ENCODE assay signal across 12 mouse cellular contexts in the genomic region with DNA sequence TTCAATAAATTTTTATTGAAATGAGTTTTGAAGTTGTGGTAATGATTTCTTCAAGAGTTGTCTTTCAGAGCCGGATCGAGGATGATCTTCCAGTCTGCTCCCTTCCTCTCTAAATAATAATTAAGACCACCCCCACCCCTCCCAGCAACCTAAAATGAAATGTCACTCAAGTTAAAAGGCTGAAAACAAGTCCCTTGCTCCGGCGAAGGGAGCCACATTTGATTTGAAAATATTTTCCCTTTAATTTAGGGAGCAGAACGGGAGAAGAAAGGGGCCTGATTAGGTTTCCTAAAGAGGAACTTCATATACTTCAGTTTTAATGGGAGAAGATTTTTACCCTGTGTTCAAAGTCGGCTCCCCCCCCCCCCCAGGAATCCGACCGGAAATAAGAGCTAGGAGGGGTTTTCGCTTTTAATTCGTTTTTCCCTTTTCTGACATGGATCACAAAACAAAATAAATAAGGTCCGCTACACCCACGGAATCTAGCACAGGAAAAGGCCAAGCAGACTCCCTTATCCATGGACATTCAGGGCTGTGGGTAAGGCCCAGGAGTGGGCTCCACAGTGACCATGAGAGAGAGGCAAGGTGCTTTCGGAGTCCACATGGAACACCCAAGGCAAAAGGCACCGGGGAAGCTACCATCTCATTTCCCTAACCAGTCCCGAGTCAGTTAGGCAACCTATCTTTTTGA. TPM values are rescaled to one million over a fixed set of nuclear protein-coding genes. Genes with fewer than 3 reads are reported as not detected.
DNase-seq lines count a peak whose midpoint lies in the region; ATAC-seq lines count a peak whose summit lies in the region.
"Had no signal": no experiment of that assay in that cellular context is flagged by ENCODE, and none has a peak within 500 bp of the region (broad histone marks: within the 10 kb centered on the region; RNA-seq: fewer than 3 reads in every experiment).

No protein-coding gene starts in this region.

- H3K27ac ChIP-seq in kidney, embryonic 14.5 days (ENCODE audit: low read depth, low read length): peak overlapping the region; percentile 73; the same call in 1 of the 2 replicates

- peak overlapping the region; percentile 40; the same call in 1 of the 2 replicates for H3K4me2 ChIP-seq in kidney, embryonic 14.5 days (replicated peaks; ENCODE audit: low read depth, low read length)

- ATAC-seq in kidney, embryonic 14.5 days (ENCODE audit: low FRiP score, low TSS enrichment): no peak
- no peak for ATAC-seq in megakaryocyte-erythroid progenitor cell, adult 5-6 weeks (replicated peaks; ENCODE audit: low FRiP score, low TSS enrichment, poor library complexity, severe bottlenecking)

- peak; percentile 67 for DNase-seq in adrenal gland, adult 2 months
- no peak for DNase-seq in adrenal gland, postnatal 36 days
- no peak for DNase-seq in kidney, adult 11 months
- DNase-seq in urinary bladder, postnatal 25 days (ENCODE audit: low spot score): peak; percentile 22
- DNase-seq in urinary bladder, postnatal 4 days (ENCODE audit: low spot score in 2 of 2): no peak
- DNase-seq in ovary, postnatal 36 days (ENCODE audit: low spot score): no peak
- DNase-seq: kidney, postnatal 25 days; thymus, postnatal 36 days had no signal

- H3K9ac ChIP-seq in kidney, embryonic 14.5 days (ENCODE audit: low read depth, low read length): peak overlapping the region; percentile 7; the same call in 1 of the 2 replicates

- peaks cover 10% of the 10 kb centered on the region for H3K4me1 ChIP-seq in kidney, embryonic 14.5 days (ENCODE audit: control insufficient read depth, insufficient read depth, low read length)

- H3K4me3 ChIP-seq in kidney, embryonic 14.5 days (ENCODE audit: low read length): no peak overlapping the region
- H3K4me3 ChIP-seq: megakaryocyte, embryonic 14.5 days had no signal

- WGBS in kidney, embryonic 14.5 days: 4% methylated on average over 15 of the region's 15 CpGs

- H3K36me3 ChIP-seq in kidney, embryonic 14.5 days (ENCODE audit: control insufficient read depth, insufficient read depth, low read length): peaks cover 17% of the 10 kb centered on the region; the same call in 1 of the 2 replicates

- peaks cover 85% of the 10 kb centered on the region for H3K27me3 ChIP-seq in kidney, embryonic 14.5 days (ENCODE audit: control insufficient read depth, insufficient read depth, low read length)

- no peaks in the 10 kb centered on the region for H3K9me3 ChIP-seq in kidney, embryonic 14.5 days (ENCODE audit: control insufficient read depth, low read length)
- H3K9me3 ChIP-seq: heart, embryonic 13.5 days; megakaryocyte, embryonic 14.5 days had no signal

RNA-seq across cellular contexts. Expression of a gene that starts 14.4 kb away (rescaled TPM):
- 100 to 1,000 TPM; 285 to 315 TPM for total RNA-seq in adrenal gland, adult 2 months (2021)
- 854 and 965 TPM in 2 replicates for polyA plus RNA-seq in adrenal gland, adult 2 months (2012; rRNA removed)
- total RNA-seq in adrenal gland, postnatal 36 days (2021): 100 to 1,000 TPM; 268 to 342 TPM
- 31.7 and 53.3 TPM in 2 replicates for polyA plus RNA-seq in kidney, embryonic 14.5 days (2014; fragmentation: Nextera tagmentation; extraction: Ambion mirVana)
- total RNA-seq in megakaryocyte-erythroid progenitor cell, adult 5-6 weeks (2014; fragmentation: Nextera tagmentation): not detected in 2 replicates
- not detected in 2 replicates for total RNA-seq in megakaryocyte-erythroid progenitor cell, adult 5-6 weeks (2017)

Comparison
In these comparisons a context has a peak if more than half of its experiments do, and no peak if none do; other contexts are left out.
1. DNase-seq: peak in adrenal gland, adult 2 months (single experiment) and urinary bladder, postnatal 25 days (single experiment); none in adrenal gland, postnatal 36 days (0 of 2), kidney, adult 11 months (single experiment), urinary bladder, postnatal 4 days (0 of 2) and ovary, postnatal 36 days (single experiment).
2. RNA of a gene that starts 14.4 kb away (total RNA-seq): 268 to 342 TPM in adrenal gland, postnatal 36 days and 285 to 315 TPM in adrenal gland, adult 2 months; not detected in megakaryocyte-erythroid progenitor cell, adult 5-6 weeks; every median in the first group is over 100 times any median in the second.